Mouse (Mus musculus): ENCODE data around the gene Phf20. TPM values are rescaled to one million over a fixed set of nuclear protein-coding genes. Genes with fewer than 3 reads are reported as not detected.

The Phf20 gene
- total RNA-seq, 1 experiment from 2014 or later: 75.0 TPM

DNA sequence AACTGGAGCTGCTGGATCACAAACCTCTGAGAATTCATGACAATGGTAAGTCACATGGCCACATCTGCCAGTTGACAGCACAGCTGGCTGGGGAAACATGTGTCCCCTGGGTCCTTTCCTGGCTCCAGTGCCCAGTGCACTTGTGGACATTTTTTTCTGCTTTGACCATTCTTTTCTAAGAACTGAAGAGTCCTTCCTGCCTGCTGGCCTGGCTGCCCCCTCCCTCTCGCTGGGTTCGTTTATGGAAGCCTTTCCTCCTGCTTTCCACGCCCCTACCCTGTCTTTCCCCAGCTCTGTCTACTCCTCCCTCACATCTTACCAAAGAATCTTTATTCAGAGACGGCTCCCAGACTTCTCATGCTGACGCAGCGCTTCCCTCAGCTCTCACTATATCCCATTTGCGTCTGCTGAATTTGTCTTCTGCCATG lies 157.0 kb downstream of the Phf20 start:
- no peak for ATAC-seq (replicated peaks; ENCODE audit: low read depth, poor library complexity, severe bottlenecking)

GRCm38 (mm10) chr2:156356031-156356430 lies 159.8 kb downstream of the Phf20 start:
- ATAC-seq (replicated peaks; ENCODE audit: low read depth, poor library complexity, severe bottlenecking): no peak

Other genes with a start within 250 kb of the Phf20 start
- 36.6 and 46.4 TPM in 2 replicates for gene Cep250, start 240.0 kb upstream of the Phf20 start, total RNA-seq (2017)
- gene 6430550D23Rik, start 188.5 kb upstream of the Phf20 start, total RNA-seq (2017): 4.3 TPM in 1 of 2 replicates, not detected in the other
- 55.3 and 84.7 TPM in 2 replicates for gene Ergic3, start 188.4 kb upstream of the Phf20 start, total RNA-seq (2017)
- gene Fer1l4, start 143.5 kb upstream of the Phf20 start, total RNA-seq (2017): not detected in 2 replicates
- gene Spag4, start 131.3 kb upstream of the Phf20 start, total RNA-seq (2017): 2.4 and 2.6 TPM in 2 replicates
- 19.7 and 22.7 TPM in 2 replicates for gene Cpne1, start 84.5 kb upstream of the Phf20 start, total RNA-seq (2017)
- gene Rbm12, start 84.5 kb upstream of the Phf20 start, total RNA-seq (2017): 41.2 and 51.7 TPM in 2 replicates
- gene Gm28036, start 69.4 kb upstream of the Phf20 start, total RNA-seq (2017): 32.1 and 33.0 TPM in 2 replicates
- 15.8 and 28.5 TPM in 2 replicates for gene Romo1, start 52.4 kb upstream of the Phf20 start, total RNA-seq (2017)
- gene Nfs1, start 52.3 kb upstream of the Phf20 start, total RNA-seq (2017): 43.2 and 47.0 TPM in 2 replicates
- gene Rbm39, start 16.2 kb upstream of the Phf20 start, total RNA-seq (2017): 689 and 779 TPM in 2 replicates
- gene Cnbd2, start 115.8 kb downstream of the Phf20 start, total RNA-seq (2017): 5.8 and 6.7 TPM in 2 replicates
- gene Scand1, start 116.2 kb downstream of the Phf20 start, total RNA-seq (2017): 4.9 and 12.3 TPM in 2 replicates
- 0.34 and 1.3 TPM in 2 replicates for gene Epb41l1, start 224.4 kb downstream of the Phf20 start, total RNA-seq (2017)